Mouse (Mus musculus) layer of hippocampus, postnatal 25 days (tissue): ENCODE results near the gene Nkx1-1. TPM values are rescaled to one million over a fixed set of nuclear protein-coding genes. Genes with fewer than 3 reads are reported as not detected.
A peak's percentile ranks its signal among the peaks of the same experiment; 100 is the strongest.

Source experiments
- DNase-seq, 2 experiments: peaks; one replicate each; pipeline ENCODE4 v3.0.0; 2022; ENCODE audit warnings: mixed read lengths in 2 of 2, low spot score in 1 of 2; ENCODE audit errors: extremely low spot score in 1 of 2
- total RNA-seq, 2 experiments: library from RNA; stranded (reverse); gene quantifications; 2 replicates each; pipeline ENCODE4 v1.2.3; 2021

Nkx1-1 gene
- total RNA-seq, 2 experiments from 2014 or later, result not detected

DNA sequence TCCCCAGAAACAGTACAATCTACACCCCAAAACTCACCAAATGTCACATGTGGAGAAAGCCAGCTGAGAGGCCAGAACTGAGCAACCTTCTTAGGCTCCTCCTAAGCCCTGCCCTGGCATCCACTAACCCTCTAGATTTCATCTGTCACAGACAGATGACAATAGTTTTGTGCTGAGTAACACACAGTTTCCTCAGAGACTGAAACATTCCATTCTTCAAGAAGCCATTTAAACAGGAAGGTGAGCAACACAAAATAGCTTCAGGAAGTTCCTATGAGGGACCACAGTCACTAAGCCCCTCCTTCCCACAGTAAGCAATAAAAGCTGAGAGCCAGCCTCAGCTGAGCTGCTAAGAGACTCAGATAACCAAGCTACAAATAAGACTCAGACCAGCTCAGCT is 6.3 kb downstream of the Nkx1-1 start:
- DNase-seq, result no peak

DNA sequence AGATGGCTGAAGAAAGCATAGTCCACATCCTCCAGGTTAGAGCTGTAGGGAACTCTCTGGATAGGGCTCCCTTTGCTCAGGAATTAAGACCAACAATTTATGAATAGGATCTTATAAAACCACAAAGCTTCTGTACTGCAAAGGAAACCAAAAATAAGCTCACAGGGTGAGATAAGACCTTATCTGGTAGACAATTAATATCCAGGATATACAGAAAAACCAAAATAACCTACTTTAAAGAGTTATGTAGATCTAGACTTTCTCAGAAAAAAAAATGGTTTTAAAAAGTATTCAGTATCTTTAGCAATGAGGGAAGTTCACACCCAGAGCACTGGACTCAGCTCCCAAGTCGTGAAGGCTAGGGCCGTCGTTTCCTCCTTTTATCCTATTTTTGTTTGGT is 13.5 kb downstream of the Nkx1-1 start:
- no peak for DNase-seq

DNA sequence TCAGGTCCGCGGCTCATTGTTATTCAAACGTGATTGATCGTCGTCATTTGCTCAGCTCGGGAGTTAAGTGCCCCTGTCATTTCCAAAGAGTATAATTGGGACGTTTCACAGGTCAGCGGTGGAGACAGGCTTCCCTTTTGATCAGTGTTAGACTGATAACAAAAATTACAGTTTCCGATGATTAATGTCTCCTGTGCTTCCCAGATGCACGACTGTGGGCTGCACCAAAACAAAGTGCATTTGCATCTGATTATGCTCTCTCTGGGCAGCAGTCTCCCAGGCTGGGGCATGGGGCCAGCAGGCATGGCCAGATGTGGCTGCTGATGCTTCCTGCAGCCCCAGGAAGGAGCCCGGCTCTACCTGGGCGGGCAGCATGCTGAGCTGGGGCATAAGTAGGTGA is 33.0 kb downstream of the Nkx1-1 start:
- DNase-seq, result no peak

DNA sequence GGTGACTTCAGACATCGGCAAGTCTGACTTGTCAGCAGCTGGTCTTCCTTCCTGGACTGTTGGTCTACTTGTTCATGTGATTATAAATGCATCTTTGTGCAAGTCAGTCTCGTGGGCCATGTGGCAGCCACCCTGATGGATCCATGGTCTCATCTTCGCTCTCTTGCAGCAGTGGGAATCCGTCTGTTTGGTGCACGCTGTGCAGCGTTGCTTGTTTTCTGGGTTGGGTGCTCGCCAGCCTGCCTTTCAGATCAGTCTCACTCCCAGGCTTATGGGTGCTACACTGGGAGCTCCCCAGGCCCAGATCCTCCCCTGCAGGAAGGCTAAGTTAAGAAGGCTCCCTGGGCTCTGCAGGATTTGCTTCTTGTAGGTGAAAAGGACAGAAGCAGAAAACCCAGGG is 36.9 kb downstream of the Nkx1-1 start:
- peak in 1 of 2 experiments; percentile 42 for DNase-seq

DNA sequence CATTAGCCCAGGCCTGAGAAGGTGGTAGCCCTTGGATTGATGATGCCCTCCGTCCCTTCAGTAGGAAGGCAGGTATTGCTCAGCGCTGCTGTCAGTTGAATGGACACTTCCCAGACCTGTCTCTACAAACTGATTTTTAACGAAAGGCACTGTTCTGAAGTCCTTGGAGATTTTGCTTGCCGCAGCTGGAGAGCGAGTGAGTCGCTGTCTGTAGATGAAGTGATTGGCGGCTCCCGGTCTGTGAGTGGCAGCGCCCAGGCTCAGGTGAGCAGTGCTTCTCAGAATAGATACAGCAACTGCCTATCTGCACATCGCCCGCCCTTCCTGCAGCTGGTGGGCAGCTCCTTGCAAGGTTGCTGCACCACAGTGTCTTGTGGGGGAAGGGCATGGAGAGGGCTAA is 38.1 kb downstream of the Nkx1-1 start:
- no peak for DNase-seq

DNA sequence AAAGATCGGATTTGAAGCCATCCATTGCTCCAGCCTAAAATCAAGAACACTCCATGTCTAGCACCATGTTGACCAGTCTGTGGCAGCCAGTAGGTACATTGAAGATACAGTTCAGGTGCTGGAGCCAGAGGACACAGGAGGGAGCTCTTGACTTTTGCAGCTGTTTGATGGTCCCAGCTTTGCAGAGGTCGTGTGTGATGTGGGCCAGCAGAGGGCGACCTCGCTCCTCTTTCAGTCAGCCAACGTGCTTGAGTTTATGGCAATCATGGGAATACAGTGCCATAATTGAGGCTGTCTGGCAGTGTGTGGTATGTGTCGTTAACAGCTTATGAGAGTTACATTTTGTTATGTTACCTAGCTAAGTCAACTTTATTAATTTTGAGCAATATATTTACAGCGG is 40.0 kb downstream of the Nkx1-1 start:
- DNase-seq, result peak; percentile 67 to 81

DNA sequence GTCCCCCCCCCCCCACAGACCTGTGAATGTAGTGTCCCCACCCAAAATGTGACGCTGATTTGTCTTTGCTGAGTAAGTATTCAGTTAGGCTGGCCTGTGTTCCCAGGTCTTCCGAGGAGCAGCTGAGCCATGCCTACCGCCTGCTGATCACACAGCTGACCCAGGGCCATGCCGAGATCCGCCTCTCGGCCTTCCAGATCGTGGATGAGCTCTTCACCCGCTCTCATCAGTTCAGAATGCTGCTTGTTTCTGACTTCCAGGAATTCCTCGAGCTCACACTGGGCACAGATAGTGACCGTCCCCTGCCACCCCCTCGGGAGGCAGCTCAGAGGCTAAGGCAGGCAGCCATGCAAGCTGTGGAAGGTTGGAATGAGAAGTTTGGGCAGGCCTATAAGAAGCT is 46.2 kb downstream of the Nkx1-1 start:
- DNase-seq, result no peak

Other genes starting within 250 kb of the Nkx1-1 start
- gene Spon2, start 215.5 kb downstream of the Nkx1-1 start, total RNA-seq, result under 1 TPM in 1 of 2 experiments, not detected in 1; 0.17 TPM
- 100 to 1,000 TPM; 277 to 297 TPM for gene Ctbp1, start 159.0 kb downstream of the Nkx1-1 start, total RNA-seq
- 10 to 100 TPM; 98.7 to 99.7 TPM for gene Maea, start 98.5 kb downstream of the Nkx1-1 start, total RNA-seq
- 1 to 10 TPM; 5.2 to 7.8 TPM for gene Uvssa, start 55.4 kb downstream of the Nkx1-1 start, total RNA-seq
- gene Fam53a, start 195.7 kb upstream of the Nkx1-1 start, total RNA-seq, result 10 to 100 TPM; 25.5 to 25.7 TPM
- gene Gm9903, start 195.9 kb upstream of the Nkx1-1 start, total RNA-seq, result 1 to 10 TPM in 1 of 2 experiments, under 1 TPM in 1; 0.59 to 1.4 TPM
- 10 to 100 TPM; 22.4 to 22.5 TPM for gene Slbp, start 218.6 kb upstream of the Nkx1-1 start, total RNA-seq
- gene Tacc3, start 224.2 kb upstream of the Nkx1-1 start, total RNA-seq, result 1 to 10 TPM; 5.2 to 8.3 TPM
- 10 to 100 TPM; 23.7 to 25.1 TPM for gene Tmem129, start 224.4 kb upstream of the Nkx1-1 start, total RNA-seq